Mouse (Mus musculus) olfactory bulb, adult 2 months (tissue): ENCODE measurements around the gene Nckipsd. TPM values are rescaled to one million over a fixed set of nuclear protein-coding genes. Genes with fewer than 3 reads are reported as not detected.
A peak's percentile ranks its signal among the peaks of the same experiment; 100 is the strongest.

Source experiments
- H3K27ac ChIP-seq: fragments of 200-500 bp; 2 replicates; pipeline ENCODE4 v1.5.1; 2012; ENCODE audit warnings: low read depth, low read length; ENCODE audit not compliant: insufficient read depth
- H3K4me1 ChIP-seq: fragments of 200-500 bp; 2 replicates; pipeline ENCODE4 v1.6.1; 2012; ENCODE audit warnings: low read length; ENCODE audit not compliant: control insufficient read depth, insufficient read depth
- H3K4me3 ChIP-seq: fragments of 200-500 bp; 2 replicates; pipeline ENCODE4 v1.5.1; 2012; ENCODE audit warnings: mild to moderate bottlenecking, low read depth, low read length, moderate library complexity; ENCODE audit not compliant: insufficient read depth
- CTCF ChIP-seq: fragments of 200-500 bp; IDR thresholded peaks from 2 replicates; pipeline ENCODE4 v1.5.1; 2012; ENCODE audit warnings: low read depth, mild to moderate bottlenecking, low read length, moderate library complexity; ENCODE audit not compliant: insufficient read depth
- POLR2A ChIP-seq: fragments of 200-500 bp; IDR thresholded peaks from 2 replicates; pipeline ENCODE4 v1.6.1; 2012; ENCODE audit warnings: mild to moderate bottlenecking, low read depth, low read length, moderate library complexity; ENCODE audit not compliant: insufficient read depth
- WGBS: fragments of 180-500 bp; shearing (Covaris S2); methylation state at CpG from one replicate; pipeline ENCODE4 v1.1.7; 2018; 5-methylcytosine and 5-hydroxymethylcytosine counted together
- polyA plus RNA-seq: library from polyadenylated mRNA; stranded (reverse); fragments of >200 nt; gene quantifications from 2 replicates; pipeline ENCODE4 v1.2.4, GENCODE M21; 2012; ENCODE audit warnings: low replicate concordance; ENCODE audit not compliant: missing spikeins, insufficient read depth, insufficient read length

The Nckipsd gene
- polyA plus RNA-seq, 1 experiment: not detected

GRCm38 (mm10) chr9:108810516-108810915 is 2.3 kb downstream of the Nckipsd start:
- Histone ChIP-seq H3K27ac (no peak overlapping the region), H3K4me1 (peaks cover 14% of the 10 kb centered on the region), H3K4me3 (no peak overlapping the region)
- TF ChIP-seq POLR2A: no peak
- TF ChIP-seq CTCF: no peak
- 87% methylated on average over 5 of the region's 5 CpGs for WGBS

- 88% methylated on average over 7 of the region's 7 CpGs for WGBS
- no peaks in the 10 kb centered on the region for H3K4me1 ChIP-seq
- no peak for TF ChIP-seq POLR2A
- no peak for TF ChIP-seq CTCF
- H3K4me3 ChIP-seq: no peak overlapping the region
- no peak overlapping the region for H3K27ac ChIP-seq
These were observed 7.4 kb downstream of the Nckipsd start for GRCm38 (mm10) chr9:108815557-108815956.

GRCm38 (mm10) chr9:108819495-108819894 is 11.3 kb downstream of the Nckipsd start:
- 57% methylated on average over 3 of the region's 3 CpGs for WGBS
- Histone ChIP-seq H3K4me1 (peaks cover 6% of the 10 kb centered on the region; the same call in 1 of the 2 replicates), H3K4me3 (no peak overlapping the region), H3K27ac (no peak overlapping the region)
- TF ChIP-seq POLR2A (no peak), CTCF (no peak)

GRCm38 (mm10) chr9:108820077-108820476 is 11.9 kb downstream of the Nckipsd start:
- H3K27ac ChIP-seq: no peak overlapping the region
- WGBS: 71% methylated on average over 5 of the region's 5 CpGs
- no peak for TF ChIP-seq CTCF
- no peak for TF ChIP-seq POLR2A
- peaks cover 6% of the 10 kb centered on the region for H3K4me1 ChIP-seq
- no peak overlapping the region for H3K4me3 ChIP-seq

GRCm38 (mm10) chr9:108824144-108824685 is 16.0 kb downstream of the Nckipsd start:
- Histone ChIP-seq H3K4me1 (peaks cover 25% of the 10 kb centered on the region), H3K27ac (peak overlapping the region; percentile 9; the same call in 1 of the 2 replicates), H3K4me3 (peak overlapping the region; percentile 86)
- TF ChIP-seq POLR2A (no peak; the same call in 1 of the 2 replicates), CTCF (peak; percentile 23; the same call in 1 of the 2 replicates)
- 3% methylated on average over 25 of the region's 25 CpGs for WGBS

- peak overlapping the region; percentile 96 for H3K27ac ChIP-seq
- H3K4me3 ChIP-seq: peak overlapping the region; percentile 86
- H3K4me1 ChIP-seq: peaks cover 31% of the 10 kb centered on the region
- WGBS: 1% methylated on average over 31 of the region's 31 CpGs
- no peak for TF ChIP-seq CTCF
- no peak for TF ChIP-seq POLR2A
These were observed 16.7 kb downstream of the Nckipsd start for GRCm38 (mm10) chr9:108824755-108825413.

- TF ChIP-seq POLR2A (peak; percentile 41; the same call in 1 of the 2 replicates), CTCF (no peak)
- Histone ChIP-seq H3K4me3 (peak within 1 kb of the TSS; percentile 86), H3K4me1 (peaks cover 31% of the 10 kb centered on the region), H3K27ac (0 out of 2 replicates have a peak within 1 kb of the TSS, but pooled peaks have one; percentile 18)
- under 1% methylated on average over 63 of the region's 70 CpGs for WGBS
These were observed 17.9 kb downstream of the Nckipsd start, which contains the start of gene Celsr3 for GRCm38 (mm10) chr9:108825820-108826699. TSS of gene Celsr3 (plus strand) at chr9:108826320.

GRCm38 (mm10) chr9:108826700-108827340 is 18.7 kb downstream of the Nckipsd start:
- TF ChIP-seq CTCF (no peak), POLR2A (no peak)
- 2% methylated on average over 39 of the region's 39 CpGs for WGBS
- Histone ChIP-seq H3K4me3 (peak overlapping the region; percentile 86), H3K27ac (no peak overlapping the region), H3K4me1 (peaks cover 38% of the 10 kb centered on the region)

GRCm38 (mm10) chr9:108827454-108827853 is 19.3 kb downstream of the Nckipsd start:
- 19% methylated on average over 34 of the region's 34 CpGs for WGBS

More at GRCm38 (mm10) chr9:108827454-108827853, 19.3 kb downstream of the Nckipsd start:
- no peak for TF ChIP-seq CTCF
- Histone ChIP-seq H3K4me1 (peaks cover 44% of the 10 kb centered on the region), H3K27ac (no peak overlapping the region), H3K4me3 (peak overlapping the region; percentile 86)
